Mouse (Mus musculus): ENCODE data around the gene Matn4.
"Not testable (repeated sequence)": the region's sequence is repeated elsewhere in the genome, so short reads cannot be mapped to it uniquely, and the experiment has no call there.

Matn4 gene

DNA sequence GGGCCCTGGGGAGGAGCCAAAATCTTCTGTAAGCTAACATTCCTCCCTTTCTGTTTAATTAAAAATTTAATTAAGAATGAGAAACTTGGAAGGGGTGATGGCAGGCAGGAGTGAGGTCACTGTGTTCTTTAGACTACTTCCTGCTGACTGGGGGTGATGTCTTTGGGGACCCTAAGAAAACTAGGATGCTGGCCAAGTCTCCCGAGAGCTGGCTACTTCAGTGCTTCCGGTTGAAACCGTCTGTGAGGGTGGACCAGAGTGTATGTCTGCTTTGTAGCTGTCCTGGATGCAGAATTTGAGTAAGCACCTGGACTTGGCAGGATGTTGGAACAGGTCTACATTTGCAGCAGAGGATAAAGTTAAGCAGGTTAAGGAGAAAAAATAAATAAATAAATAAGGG is 38.0 kb downstream of the Matn4 start:
- DNase-seq = no peak

DNA sequence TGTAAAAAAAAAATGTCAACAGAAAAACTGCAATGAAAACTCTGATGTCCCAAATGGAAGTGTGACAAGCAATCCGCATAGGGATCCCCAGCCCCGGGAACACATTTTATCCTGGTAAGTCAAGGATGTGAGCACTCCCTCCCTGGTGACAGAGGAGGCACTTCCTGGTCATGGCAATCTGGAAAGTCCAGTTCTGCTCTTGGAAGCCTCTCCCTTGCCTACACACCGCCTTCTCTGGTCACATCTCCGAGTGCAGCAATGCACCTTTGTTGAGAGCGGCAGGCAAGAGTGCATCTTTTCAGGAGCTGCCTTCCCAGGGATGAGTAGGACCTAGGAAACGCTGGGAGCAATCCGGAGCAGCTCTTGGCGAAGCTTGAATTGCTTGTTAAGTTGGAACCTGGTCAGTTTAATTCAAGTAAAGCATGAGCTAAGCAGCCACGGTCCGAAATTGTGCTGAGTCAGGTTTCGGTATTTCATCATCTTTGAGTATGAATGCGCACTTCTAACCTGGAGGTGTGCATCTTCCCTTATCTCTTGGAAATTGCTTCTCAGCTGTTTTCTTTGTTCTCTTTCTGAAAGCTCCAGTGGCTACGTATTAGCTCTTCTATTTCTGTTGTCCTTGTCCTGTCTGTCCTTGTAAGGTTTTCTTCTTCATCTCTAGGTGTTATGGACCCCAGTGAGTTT is 43.8 kb downstream of the Matn4 start:
- no peak for DNase-seq

DNA sequence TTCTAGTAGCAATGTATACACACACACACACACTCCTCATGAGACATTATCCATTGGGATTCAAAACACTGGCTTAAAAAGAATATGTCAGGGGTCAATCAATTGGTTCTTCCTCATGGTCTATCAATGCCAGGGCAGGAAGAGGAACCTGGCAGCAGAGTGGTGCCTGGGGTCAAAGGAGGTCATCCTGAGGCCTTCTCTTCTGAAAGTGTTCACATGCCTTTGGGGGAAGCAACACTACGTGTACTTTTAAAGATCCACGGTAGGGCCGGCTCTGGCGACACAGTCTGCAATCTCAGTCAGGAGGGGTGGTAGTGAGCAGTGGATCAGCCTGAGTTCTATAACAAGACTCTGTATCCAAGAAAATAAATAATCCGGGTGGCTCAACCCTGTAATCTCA is 45.3 kb downstream of the Matn4 start:
- no peak for DNase-seq

DNA sequence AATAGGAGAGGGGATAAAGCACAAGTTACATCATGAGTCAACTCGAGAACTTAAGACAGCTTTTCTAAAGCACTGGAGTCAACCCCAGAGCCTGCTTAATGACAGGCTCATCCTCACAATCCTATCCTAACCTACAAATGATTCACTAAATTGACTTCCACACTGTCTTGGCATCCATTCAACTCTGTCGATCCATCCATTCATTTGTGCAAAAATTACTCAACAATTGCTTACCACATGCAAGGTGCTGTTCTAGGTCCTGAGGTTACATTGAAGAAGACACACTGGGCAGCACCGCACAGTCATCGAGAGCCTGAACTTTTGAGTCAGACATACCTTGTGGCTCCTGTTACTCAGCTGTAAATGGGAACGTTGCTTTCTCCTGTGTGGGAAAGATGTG is 45.9 kb downstream of the Matn4 start:
- DNase-seq = no peak

DNA sequence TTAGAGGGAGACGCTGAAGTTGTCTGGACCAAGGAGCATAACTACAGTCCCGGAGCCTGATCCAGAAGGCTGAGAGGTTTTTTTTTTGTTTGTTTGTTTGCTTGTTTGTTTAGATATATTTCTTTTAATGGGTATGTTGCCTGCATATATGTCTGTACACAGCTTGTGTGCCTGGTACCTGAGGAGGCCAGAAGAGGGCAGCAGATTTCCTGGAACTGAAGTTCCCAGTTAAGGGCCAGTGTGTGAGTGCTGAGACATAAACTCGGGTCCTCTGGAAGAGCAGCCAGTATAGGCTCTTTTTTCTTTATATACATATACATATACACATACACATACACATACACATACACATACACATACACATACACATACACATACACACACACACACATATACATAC is 46.6 kb downstream of the Matn4 start:
- peak; percentile 26 to 27 for DNase-seq

DNA sequence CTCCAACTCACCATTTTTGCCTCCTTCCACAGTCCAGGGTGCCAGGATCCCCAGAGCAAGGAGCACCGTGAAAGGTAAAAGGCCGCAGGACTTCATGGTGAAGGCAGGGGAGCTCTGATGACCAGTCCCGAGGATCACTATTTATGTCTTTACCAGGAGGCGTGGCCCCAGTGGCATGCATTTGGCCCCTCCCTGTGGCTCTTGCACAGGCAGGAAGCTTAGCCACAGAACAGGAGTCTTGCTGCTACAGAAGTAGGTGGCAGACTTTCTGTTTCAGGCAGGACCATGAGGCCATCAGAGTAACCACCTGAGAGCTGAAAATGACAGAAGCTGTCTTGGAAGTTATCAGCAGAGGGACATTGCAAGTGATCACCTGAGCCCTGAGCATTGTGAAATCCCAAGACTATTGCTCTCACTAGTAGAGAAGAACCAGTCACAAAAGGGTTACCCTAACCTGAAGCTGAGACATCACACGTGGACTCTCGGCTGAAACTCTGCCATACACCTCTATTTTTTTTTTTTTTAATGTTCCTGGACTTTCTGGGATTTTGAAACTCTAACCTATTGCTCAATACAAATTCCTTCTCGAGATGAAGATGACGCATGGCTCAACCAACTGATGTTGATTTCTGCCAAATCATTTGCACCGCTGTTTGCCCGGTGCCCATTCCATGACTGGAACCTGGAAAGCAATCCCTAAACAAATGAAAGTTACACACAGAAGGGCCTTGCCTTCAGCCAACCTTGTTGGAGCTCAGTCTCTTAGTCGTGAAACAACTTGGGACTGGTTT is 48.6 kb downstream of the Matn4 start:
- no peak for DNase-seq

DNA sequence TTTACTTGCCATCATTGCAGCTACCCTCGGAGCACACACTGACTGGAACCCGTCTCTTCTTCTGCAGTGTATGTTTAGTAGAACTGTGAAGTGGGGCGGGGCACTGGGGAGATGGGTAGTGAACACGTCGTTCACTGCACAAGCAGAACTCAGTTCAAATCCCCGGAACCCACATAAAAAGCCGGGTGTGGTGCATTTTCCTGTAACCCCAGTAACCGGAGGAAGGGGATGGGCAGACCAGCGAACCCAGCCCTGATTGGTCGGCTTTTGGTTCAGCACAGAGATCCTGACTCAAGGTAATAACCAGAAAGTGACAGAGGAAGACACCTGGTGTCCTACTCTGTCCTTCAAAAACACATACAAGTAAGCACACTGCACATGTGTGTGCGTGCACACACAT is 51.6 kb downstream of the Matn4 start:
- no peak for DNase-seq

DNA sequence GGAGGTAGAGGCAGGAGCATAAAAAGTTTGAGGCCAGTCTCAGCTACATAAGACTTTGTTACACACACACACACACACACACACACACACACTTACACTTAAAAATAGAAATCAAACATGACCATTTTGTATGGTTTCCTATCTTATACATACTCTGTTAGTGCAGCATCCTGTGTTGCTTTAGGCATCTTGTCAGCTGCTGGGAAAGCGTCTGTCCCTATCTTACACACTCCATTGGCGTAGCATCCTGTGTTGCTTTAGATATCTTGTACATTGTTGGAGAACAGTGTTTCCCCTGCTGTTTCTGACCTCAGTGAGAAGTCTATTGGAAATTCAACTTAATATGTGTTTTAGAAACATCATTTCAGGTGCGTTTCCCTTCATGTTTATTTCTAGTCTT is 52.3 kb downstream of the Matn4 start:
- no peak for DNase-seq

DNA sequence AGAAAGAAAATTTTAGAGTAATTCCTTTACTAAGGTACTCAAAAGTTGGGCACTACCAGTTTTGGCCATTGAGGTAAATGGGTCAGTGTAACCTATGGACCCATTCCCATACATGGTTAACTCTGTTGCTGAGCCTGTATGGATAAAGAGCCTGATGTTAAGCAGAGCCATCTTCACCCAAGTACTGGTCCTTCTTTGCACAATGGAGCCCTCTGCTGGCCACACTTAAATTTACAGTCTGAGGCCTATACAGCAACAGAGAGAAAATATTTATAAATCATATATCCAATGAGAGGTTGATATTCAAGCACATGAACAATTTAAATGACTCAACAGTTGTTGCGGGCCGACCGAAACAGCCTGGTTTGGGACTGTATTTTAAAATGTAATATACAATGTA is 56.0 kb downstream of the Matn4 start:
- DNase-seq = peak; percentile 55 to 56

DNA sequence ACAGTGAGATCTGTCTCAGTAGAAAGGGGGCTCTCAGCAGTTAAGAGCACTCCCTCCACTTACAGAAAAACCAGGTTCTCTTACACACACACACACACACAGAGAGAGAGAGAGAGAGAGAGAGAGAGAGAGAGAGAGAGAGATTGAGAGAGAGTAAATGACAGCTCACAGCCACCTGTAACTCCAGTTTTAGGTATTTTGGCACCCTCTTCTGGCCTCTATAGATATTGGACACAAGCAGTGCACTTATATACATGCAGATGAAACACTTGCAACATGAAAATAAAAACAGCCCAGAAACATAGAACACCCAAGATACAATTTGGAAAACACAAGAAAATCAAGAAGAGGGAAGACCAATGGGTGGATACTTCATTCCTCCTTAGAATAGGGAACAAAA is 57.3 kb downstream of the Matn4 start:
- DNase-seq = not testable (repeated sequence)

DNA sequence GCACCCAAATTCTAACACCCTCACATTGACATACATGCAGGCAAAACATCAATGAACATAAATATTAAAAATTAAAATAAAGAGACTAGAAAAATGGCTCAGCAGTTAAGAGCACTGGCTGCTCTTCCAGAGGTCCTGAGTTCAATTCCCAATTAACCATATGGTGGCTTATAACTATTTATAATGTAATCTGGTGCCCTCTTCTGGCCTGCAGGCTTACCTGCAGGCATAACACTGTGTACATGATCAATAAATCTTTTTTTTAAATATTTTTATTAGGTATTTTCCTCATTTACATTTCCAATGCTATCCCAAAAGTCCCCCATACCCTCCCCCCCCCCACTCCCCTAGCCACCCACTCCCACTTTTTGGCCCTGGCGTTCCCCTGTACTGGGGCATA is 61.2 kb downstream of the Matn4 start:
- DNase-seq = not testable (repeated sequence)
